Mouse (Mus musculus): ENCODE data around the gene Nr1i2.

Gene Nr1i2

GRCm38 (mm10) chr16:38294685-38295348 lies at the start of gene Nr1i2:
Gene Nr1i2, minus strand, starts transcription at chr16:38294824.
- CTCF ChIA-PET: interaction anchor here in 3 of 4 experiments (0.9 to 1.5 kb wide), 5 partner anchors 10 to 300 kb away, joined by 3 to 4 read pairs (median 3); no protein-coding TSS in a partner anchor
- POLR2A ChIA-PET: interaction anchor here in 2 of 4 experiments (0.6 to 0.8 kb wide), 2 partner anchors 10 to 206 kb away, joined by 3 to 4 read pairs; partner anchors contain the start of gene Gsk3b (in 1 of the 2)

- ChIA-PET CTCF (interaction anchor here (0.5 to 1.6 kb wide), 16 partner anchors 20 to 713 kb away, joined by 3 to 8 read pairs (median 4); no protein-coding TSS in a partner anchor), POLR2A (interaction anchor here (0.5 to 1.8 kb wide), 58 partner anchors 9 to 293 kb away, joined by 3 to 10 read pairs (median 4); partner anchors contain the start of genes Timmdc1 (in 3 of the 4), Pla1a (in 2 of the 4), Adprh (in 1 of the 4) and Cd80 (in 1 of the 4))
Measured at GRCm38 (mm10) chr16:38341396-38342324, 47.0 kb upstream of the Nr1i2 start, which contains the start of gene Maats1. Gene Maats1, minus strand, starts transcription at chr16:38342143.

- POLR2A ChIA-PET: interaction anchor here in 2 of 4 experiments (0.7 to 1.9 kb wide), 4 partner anchors 13 to 174 kb away, joined by 3 to 5 read pairs (median 4); no protein-coding TSS in a partner anchor
- CTCF ChIA-PET: interaction anchor here (0.5 to 1.5 kb wide), 15 partner anchors 9 to 558 kb away, joined by 3 to 7 read pairs (median 3); no protein-coding TSS in a partner anchor
Measured at GRCm38 (mm10) chr16:38338077-38338476, 43.5 kb upstream of the Nr1i2 start.

- ChIA-PET CTCF (no interaction called here), POLR2A (no interaction called here)
Measured at GRCm38 (mm10) chr16:38334431-38334830, 39.8 kb upstream of the Nr1i2 start.

- ChIA-PET POLR2A (interaction anchor here in 1 of 4 experiments (0.7 to 2.1 kb wide), 2 partner anchors 8 to 564 kb away, joined by 3 to 10 read pairs; no protein-coding TSS in a partner anchor), CTCF (interaction anchor here in 1 of 4 experiments (0.6 kb wide), 1 partner anchor 8 kb away, joined by 3 read pairs; no protein-coding TSS in a partner anchor)
Measured at GRCm38 (mm10) chr16:38329340-38329739, 34.7 kb upstream of the Nr1i2 start.

DNA sequence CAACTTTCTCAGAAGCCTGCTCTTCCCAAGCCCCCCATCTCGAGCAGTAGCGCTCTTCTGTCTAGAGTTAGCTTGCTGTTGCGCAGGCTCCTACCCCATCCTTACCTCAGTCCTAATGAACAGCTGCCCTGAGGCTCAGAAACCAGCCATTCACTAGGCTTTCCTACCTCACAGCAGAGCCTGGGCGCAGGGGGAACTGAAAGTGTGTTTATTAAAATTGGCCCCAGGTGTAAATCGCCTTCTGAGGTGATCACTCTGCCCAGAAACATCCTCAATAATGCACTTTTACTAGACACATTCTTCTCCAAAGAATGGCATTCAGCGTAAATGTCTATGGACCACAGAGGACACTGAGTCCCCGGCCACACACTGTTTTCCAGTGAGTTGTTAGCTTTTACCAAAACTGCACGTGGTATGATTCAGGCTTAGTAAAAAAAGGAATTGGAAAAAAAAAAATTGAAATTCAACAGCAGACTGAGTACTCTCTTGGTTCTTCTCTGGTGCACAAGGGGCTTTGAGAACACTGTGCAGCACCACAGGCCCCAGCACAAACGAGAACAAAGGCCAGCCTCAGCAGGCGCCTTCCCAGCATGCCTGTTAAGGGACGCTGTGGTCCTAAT lies 32.3 kb upstream of the Nr1i2 start:
- CTCF ChIA-PET: interaction anchor here in 1 of 4 experiments (0.7 kb wide), 1 partner anchor 1002 kb away, joined by 3 read pairs; no protein-coding TSS in a partner anchor
- POLR2A ChIA-PET: interaction anchor here in 1 of 4 experiments (0.7 kb wide), 1 partner anchor 13 kb away, joined by 3 read pairs; no protein-coding TSS in a partner anchor

DNA sequence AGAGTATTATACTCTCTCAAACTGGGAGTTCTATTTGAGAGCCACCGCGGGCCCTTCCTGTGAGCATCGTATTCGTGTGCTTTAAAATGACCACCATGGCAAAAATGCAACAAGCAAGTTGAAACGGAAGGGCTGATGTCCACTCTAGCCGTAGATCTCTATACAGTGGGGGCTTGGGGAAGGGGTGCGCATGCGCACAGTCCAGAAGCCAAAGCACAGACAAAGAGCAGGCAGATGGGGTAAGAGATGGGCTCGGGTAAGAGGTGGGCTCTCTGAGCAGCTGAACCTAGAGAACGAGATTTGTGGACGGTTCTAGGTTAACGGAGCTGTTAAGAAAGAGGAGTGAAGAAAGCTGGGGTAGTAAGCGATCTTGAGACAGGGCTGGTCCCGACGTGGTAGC lies 29.7 kb upstream of the Nr1i2 start:
- ChIA-PET CTCF (interaction anchor here in 2 of 4 experiments (0.7 to 1.6 kb wide), 3 partner anchors 61 to 182 kb away, joined by 3 to 7 read pairs (median 6); no protein-coding TSS in a partner anchor), POLR2A (interaction anchor here in 3 of 4 experiments (0.6 to 1.7 kb wide), 12 partner anchors 14 to 182 kb away, joined by 3 to 8 read pairs (median 3); partner anchors contain the start of gene Maats1 (in 2 of the 3))

DNA sequence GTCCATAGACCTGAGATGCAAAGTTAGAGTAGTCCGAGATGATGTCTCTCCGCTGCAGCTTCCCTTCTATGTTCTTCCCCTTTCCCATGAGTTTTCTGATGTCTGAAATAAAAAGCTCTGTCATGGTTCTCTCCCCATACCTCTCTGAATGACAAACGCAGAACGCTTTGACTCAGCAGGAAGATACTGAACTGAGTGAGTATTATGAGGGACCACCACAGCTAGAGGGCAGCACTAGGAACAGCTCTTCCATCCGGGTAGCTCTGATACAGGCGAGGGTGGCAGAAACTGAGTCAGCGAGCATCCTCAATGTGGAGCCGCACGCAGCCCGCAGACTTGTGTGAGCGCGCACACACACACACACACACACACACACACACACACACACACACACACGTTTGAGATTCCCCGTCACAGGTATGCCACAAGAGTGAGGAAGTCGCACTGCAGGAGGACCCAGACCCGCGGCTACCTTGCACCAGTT lies 26.9 kb upstream of the Nr1i2 start:
- ChIA-PET CTCF (interaction anchor here (0.5 to 2.0 kb wide), 45 partner anchors 9 to 960 kb away, joined by 3 to 14 read pairs (median 4); no protein-coding TSS in a partner anchor), POLR2A (interaction anchor here in 3 of 4 experiments (0.5 to 2.4 kb wide), 31 partner anchors 9 to 634 kb away, joined by 3 to 10 read pairs (median 3); partner anchors contain the start of genes Maats1 (in 3 of the 3), Gsk3b (in 2 of the 3), Timmdc1 (in 2 of the 3) and Cox17 (in 1 of the 3))

DNA sequence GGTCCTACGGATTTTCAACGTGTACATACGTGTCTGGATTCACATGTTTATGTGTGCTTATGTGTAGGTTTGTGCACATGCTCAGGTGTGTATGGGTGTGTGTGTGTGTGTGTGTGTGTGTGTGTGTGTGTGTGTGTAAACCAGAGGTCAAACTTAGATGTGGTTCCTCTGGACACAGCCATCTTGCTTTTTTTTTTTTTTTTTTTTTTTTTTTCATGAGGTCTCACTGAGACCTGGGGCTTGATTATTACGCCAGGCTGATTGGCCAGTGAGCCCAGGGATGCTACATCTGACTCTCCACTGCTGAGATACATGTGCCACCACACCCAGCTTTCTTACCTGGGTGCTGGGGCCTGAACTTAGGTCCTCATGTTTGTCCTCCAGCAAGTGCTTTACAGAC lies 24.5 kb upstream of the Nr1i2 start:
- ChIA-PET CTCF (interaction anchor here in 1 of 4 experiments (0.7 kb wide), 1 partner anchor 8 kb away, joined by 6 read pairs; no protein-coding TSS in a partner anchor), POLR2A (interaction anchor here in 2 of 4 experiments (0.7 to 2.1 kb wide), 3 partner anchors 12 to 177 kb away, joined by 3 to 10 read pairs (median 4); partner anchors contain the start of gene Maats1 (in 1 of the 2))

GRCm38 (mm10) chr16:38318492-38318891 lies 23.9 kb upstream of the Nr1i2 start:
- CTCF ChIA-PET: no interaction called here
- POLR2A ChIA-PET: interaction anchor here in 2 of 4 experiments (0.5 to 2.1 kb wide), 6 partner anchors 10 to 427 kb away, joined by 3 to 10 read pairs (median 4); partner anchors contain the start of gene Maats1 (in 1 of the 2)

DNA sequence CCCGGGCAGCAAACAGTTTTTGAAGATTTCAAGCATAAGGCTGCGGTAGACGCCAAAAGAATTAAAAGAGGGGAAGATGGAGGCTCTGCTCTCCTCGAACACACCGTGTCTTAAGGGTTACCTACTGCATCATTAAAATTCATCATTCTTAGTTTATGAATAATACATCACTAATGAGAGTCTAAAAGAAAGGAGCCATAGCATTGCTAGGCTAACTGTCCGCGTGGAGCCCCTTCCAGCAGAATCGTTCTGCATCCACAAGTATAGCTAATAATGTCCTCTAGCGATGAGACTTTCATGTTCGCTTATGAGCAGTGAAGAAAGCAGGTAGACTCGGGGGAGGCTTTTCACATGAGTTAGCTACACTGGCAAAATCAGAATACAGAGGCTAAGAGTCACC lies 13.6 kb upstream of the Nr1i2 start:
- CTCF ChIA-PET: interaction anchor here in 2 of 4 experiments (1.0 to 1.3 kb wide), 2 partner anchors 13 to 14 kb away, joined by 4 to 6 read pairs; no protein-coding TSS in a partner anchor
- POLR2A ChIA-PET: interaction anchor here in 2 of 4 experiments (1.0 to 1.5 kb wide), 6 partner anchors 10 to 214 kb away, joined by 3 to 10 read pairs (median 4); partner anchors contain the start of gene Timmdc1 (in 1 of the 2)

- CTCF ChIA-PET: interaction anchor here (0.6 to 1.4 kb wide), 8 partner anchors 9 to 197 kb away, joined by 3 to 6 read pairs (median 4); partner anchors contain the start of gene Maats1 (in 1 of the 4)
- POLR2A ChIA-PET: interaction anchor here (0.6 to 1.6 kb wide), 12 partner anchors 11 to 956 kb away, joined by 3 to 10 read pairs (median 4); partner anchors contain the start of gene Timmdc1 (in 1 of the 4)
Measured at GRCm38 (mm10) chr16:38307651-38308050, 13.0 kb upstream of the Nr1i2 start.

- CTCF ChIA-PET: interaction anchor here (0.5 to 1.4 kb wide), 11 partner anchors 9 to 199 kb away, joined by 3 to 6 read pairs (median 3); partner anchors contain the start of genes Cd80 (in 1 of the 4) and Maats1 (in 1 of the 4)
- POLR2A ChIA-PET: interaction anchor here (0.6 to 1.6 kb wide), 11 partner anchors 11 to 956 kb away, joined by 3 to 10 read pairs (median 4); partner anchors contain the start of gene Timmdc1 (in 1 of the 4)
Measured at GRCm38 (mm10) chr16:38307221-38307605, 12.6 kb upstream of the Nr1i2 start.

GRCm38 (mm10) chr16:38306571-38307220 lies 12.1 kb upstream of the Nr1i2 start:
- POLR2A ChIA-PET: interaction anchor here (0.6 to 1.6 kb wide), 12 partner anchors 12 to 955 kb away, joined by 3 to 10 read pairs (median 4); partner anchors contain the start of gene Timmdc1 (in 1 of the 4)
- CTCF ChIA-PET: interaction anchor here (0.5 to 1.4 kb wide), 10 partner anchors 10 to 200 kb away, joined by 3 to 5 read pairs (median 3); partner anchors contain the start of genes Cd80 (in 1 of the 4) and Maats1 (in 1 of the 4)

- CTCF ChIA-PET: interaction anchor here in 2 of 4 experiments (0.6 to 1.6 kb wide), 4 partner anchors 9 to 201 kb away, joined by 3 read pairs; no protein-coding TSS in a partner anchor
- POLR2A ChIA-PET: interaction anchor here in 2 of 4 experiments (0.6 to 1.3 kb wide), 8 partner anchors 10 to 375 kb away, joined by 3 to 6 read pairs (median 3); partner anchors contain the start of gene Nr1i2 (in 1 of the 2)
Measured at GRCm38 (mm10) chr16:38304460-38305194, 10.0 kb upstream of the Nr1i2 start.

Measured in embryonic stem cell, embryonic (primary cell).